Mouse (Mus musculus) c-Kit-positive CD71-positive TER-119-positive erythroid progenitor cells, embryonic 14.5 days (primary cell): ENCODE results near the gene Plekhm3.

Experiments used
- DNase-seq: peaks from one replicate; pipeline ENCODE4 v3.0.0-alpha.2; 2013; ENCODE audit warnings: low spot score

Gene Plekhm3

DNA sequence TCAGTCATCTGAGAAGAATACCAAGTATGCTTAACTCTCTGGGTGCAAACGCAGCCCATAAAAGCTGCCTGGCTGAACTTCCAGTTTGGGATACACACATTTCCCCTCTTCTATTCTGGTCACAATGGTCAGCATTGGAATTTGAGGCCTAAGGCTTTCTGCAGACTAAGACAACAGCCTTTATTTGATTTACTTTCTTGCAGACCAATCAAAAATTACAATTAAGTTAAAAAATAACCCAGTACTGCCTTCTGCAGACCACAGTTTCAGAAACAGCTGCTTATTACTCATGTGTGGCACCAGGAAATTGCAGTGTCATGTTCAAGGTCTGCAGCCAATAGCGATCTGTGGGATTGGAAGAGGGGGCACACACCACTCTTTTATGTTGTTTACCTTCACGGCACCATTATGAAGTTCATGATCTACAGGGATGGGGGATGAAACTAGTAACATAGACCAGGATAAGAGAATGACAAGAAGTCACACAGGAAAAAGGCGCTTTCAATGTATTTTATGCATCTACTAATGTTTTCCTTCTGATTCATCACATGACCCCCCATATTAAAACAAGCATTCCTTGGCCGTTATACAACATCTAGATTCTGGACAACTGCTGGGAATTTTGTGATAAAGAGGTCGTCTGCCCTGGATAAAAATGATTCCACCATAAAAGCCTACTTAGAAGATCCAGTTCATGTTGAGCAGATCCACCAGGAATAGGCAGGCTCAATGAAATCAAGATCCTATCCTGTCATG, 130.1 kb downstream of the Plekhm3 start:
- DNase-seq = no peak

DNA sequence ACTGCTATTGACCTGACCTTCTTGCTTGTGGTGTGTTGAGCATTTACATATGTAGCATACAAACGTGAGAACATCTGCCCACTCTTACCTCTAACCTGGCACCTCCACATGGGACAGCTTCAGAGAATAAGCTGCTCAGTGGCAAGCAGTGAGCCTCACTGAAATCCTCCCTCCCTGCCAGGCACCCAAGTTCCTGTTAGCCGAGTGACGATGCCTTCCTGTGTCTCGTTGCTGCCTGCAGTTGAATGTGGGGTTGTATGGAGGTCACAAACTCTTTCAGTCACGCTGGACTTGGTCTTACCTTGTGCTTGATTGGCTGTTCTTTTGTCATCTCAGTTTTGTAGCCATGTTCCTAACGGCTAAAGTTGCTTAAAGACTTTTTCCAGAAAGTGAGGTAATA, 133.1 kb downstream of the Plekhm3 start:
- DNase-seq = no peak

DNA sequence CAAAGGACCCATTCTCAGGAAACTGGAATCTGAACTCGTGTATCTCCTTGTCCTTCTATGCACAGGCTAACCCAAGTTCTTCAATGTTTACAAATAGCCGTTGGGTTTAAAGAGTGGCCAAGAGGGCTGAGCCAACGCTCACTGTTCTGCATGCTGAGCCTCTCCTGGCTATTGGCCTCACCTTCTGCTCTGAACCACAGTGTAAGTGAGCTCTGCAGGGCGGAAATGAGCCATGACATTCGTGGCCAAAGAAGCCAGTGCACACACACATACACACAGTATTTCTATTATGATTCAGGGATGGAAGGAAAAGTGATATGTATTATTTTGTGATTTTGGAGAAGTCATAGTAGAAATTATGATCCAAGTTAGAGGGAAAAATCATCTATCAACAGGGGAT, 138.9 kb downstream of the Plekhm3 start:
- DNase-seq = no peak

DNA sequence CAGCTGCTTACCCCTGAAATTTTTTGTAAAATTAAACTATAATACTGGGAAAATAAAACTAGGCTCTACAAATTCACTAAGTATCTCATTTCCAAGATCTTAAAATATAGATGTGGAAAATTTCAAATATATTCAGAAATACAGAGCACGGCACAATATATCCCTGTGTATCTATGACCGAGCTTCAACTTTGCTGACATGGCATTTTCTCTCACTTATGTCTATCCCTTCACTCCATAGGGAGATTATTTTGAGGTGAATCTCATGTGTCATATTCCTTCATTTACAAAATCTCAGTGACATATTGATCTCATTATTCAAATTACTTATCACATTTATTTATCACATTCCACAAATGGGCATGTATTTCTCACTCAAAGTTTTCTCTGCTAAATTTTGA, 143.4 kb downstream of the Plekhm3 start:
- DNase-seq = no peak

DNA sequence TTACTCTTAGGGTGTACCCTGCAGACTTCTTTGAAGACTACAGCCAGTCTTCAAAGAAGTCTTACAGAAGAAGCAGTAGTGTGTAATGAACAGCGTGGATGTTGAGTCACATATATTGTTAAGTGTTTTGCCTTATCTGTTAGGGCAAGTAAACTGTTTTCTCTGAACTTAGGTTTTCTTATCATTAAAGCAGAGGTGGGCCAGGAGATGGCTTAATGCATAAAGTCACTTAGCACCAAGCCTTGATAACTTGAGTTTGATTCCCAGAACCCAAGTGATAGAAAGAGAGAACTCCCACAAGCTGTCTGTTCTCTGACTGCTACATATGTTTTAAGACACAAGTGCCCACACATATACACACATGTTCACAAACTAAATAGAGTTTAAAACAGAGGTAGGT, 144.7 kb downstream of the Plekhm3 start:
- peak; percentile 52 for DNase-seq

DNA sequence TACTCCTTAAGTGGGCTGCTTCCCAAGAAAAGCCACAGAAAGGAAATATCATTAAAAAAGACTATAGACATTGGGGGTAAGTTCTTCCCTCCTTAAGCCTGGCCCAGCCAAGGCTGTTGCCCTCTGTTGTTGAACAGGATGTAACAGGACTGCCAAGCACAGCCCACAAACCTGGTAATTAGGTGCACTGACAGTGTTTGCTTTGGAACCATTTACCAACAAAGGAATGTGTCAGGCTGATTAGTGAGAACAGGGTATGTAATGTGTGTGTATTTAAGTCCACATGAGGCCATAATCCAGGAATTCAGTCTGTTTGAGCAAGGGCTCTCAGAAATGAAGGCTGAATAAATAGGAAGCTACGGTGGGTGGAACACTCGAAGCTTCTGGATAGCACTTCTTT, 147.5 kb downstream of the Plekhm3 start:
- DNase-seq = no peak

DNA sequence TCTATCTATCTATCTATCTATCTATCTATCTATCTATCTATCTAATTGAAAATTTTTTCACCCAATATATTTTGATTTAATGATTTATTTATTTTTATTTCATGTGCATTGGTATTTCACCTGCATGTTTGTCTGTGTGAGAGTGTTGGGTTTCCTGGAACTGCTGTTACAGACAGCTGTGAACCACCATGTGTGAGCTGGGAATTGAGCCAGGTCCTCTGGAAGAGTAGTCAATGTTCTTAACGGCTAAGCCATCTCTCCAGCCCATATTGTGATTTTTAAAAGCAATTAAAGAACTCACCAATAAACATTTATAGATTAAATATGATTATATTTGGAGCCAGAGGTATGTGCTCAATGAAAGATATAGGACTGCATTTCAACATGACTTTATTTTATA, 148.9 kb downstream of the Plekhm3 start:
- no peak for DNase-seq

DNA sequence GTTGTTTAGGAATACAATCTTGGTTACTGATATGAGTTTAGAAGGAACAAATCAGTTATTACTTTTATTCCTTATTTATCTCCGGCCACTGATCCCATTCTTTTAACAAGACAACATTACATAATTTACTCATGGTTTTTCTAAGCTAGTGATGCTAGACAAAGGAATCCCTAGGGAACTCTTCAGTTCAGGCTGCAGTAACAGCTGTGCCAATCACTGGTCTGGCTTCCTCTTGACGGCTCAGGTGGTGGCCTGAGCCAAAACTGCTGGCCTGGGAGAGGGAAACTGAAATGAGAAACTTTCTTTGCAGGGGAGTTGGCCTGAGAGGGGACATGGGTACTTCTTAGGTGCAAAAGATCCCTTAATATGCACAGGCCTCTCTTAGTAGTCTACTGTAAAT, 151.4 kb downstream of the Plekhm3 start:
- DNase-seq = no peak

DNA sequence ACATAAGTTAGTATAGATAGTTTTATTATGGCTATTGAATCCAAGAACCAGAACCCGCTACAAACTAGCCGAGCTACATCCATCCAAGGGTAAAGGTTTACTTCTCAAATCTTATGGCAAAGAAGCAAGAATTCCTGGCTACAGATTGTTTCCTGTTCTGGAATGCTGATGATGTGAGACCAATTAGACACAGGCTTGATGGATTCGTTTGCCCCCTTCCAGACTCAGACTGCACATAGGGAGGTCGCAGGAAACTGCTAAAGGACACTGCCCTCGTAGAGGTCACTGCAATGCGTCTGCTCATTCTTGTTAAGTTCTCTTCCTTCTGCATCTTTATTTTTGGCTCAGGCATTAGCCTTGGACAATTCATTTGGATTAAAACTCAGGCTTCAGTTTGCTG, 154.0 kb downstream of the Plekhm3 start:
- DNase-seq = no peak

DNA sequence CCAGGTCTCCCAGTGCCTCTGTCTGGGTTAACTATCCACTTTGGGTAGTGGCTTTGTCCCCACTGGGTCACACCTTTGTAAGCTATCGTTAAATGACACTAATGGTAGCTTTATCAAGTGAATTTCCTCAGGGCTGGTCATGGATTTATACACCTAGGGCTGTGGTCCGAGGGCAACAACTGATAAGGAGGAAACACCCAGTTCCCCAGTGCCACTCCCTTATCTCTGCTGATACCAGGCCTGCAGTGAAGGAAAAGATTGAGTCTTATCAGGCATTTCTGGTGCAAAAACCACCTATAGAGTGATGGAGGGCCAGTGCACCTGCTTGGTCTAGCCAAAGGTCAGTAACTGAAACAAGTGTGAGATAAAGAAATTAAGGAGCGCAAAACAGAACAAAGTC, 159.0 kb downstream of the Plekhm3 start:
- DNase-seq = no peak

DNA sequence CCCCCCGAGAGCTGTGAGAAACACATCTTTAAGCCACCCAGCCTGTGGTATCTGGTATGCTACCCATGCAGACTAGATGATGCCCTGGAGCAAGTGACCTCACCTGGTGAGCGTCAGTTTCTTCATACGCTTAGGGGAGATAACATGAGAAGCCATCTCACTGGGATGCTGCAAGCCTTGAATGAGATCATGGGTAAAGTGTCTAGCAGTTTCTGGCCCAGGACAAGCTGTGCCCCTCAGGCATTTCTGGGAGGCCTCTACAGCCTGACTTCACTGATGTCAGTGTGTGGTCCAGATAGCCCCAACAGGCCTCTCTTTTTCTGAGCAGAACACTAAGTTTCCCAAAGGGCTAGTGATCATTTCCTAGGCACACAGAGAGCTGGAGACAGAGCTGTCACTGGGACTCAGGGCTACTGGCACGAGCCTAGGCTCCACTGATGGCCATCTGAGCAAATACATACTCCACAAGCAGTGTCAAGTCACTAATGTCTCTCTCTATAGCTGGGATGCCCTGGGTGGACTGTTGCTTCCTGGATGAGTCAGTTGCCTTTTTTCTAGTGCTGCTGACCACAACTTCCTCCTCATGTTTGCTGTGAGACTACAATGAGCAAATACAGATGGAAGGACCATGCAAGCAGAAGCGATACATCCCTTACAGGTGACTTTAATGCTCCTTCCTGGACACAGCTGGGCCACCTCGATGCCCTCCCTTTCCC, 159.6 kb downstream of the Plekhm3 start:
- DNase-seq = no peak

DNA sequence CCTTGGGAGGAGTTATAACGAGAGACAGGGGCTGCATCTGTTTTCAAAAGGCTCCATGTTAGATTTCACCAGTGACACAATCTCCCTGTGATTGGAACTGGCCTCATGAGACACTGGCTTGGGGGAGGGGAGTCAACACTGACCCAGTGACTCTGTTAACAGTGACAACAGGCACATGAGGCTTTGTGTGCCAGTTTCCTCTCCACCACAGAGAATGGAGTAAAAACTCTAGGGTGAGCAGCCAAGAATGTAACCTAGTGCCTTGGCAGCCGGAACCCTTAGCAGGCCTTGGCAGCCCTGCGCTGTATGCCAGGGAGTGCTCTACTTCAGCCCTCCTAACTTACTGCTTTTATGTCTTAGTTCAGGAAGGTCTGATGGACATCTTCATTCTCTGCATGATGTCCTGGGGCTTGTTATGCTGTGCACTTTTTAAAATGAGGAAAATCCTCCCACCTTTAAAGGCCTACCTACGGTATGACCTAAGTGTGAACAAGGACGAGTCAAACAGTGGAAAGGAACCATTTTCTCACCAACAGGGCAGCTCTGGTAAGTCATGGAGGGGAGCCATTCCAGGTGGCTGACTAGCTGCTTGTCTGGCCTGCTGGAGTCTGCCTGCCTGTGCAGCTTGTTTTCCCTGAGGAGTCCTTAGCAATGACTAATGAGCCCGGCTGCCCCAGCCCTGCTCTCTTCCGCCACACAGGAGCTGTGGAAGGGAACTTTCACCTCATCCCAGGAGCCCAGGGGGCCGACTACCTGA, 161.2 kb downstream of the Plekhm3 start:
- no peak for DNase-seq

DNA sequence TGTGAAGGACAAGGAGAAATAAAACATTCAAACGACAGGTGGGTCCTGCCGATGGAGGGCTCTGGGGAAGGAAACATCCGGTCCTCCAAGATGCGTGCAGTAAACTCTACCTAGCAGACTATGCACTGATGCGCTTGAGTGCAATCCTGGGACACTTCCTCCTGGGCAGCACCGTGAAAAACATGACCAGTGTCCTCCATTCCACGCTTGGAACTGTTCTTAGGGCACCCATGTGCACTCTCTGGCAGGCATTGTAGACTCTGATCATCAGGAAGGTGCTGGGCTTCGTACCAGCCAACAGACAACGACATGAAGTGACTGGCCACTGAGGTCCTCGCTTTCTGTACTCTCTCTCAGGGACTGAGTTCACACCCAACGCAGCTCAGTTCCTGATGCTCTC, 162.5 kb downstream of the Plekhm3 start:
- DNase-seq = no peak

DNA sequence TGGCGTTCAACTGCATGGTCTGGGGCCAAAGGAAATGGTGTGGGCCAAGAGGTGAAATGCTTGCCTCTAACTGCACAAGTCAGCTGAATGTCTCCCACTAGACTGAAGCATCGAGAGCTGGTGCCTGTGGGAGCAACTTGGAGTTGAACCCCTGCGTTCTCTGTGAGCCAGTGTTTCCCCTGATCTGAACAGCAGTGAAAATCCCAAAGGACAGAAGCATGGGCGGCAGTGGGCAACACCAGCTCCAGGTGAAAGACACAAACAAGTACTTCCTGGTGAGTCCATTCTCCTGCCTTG, 163.4 kb downstream of the Plekhm3 start:
- DNase-seq = no peak

DNA sequence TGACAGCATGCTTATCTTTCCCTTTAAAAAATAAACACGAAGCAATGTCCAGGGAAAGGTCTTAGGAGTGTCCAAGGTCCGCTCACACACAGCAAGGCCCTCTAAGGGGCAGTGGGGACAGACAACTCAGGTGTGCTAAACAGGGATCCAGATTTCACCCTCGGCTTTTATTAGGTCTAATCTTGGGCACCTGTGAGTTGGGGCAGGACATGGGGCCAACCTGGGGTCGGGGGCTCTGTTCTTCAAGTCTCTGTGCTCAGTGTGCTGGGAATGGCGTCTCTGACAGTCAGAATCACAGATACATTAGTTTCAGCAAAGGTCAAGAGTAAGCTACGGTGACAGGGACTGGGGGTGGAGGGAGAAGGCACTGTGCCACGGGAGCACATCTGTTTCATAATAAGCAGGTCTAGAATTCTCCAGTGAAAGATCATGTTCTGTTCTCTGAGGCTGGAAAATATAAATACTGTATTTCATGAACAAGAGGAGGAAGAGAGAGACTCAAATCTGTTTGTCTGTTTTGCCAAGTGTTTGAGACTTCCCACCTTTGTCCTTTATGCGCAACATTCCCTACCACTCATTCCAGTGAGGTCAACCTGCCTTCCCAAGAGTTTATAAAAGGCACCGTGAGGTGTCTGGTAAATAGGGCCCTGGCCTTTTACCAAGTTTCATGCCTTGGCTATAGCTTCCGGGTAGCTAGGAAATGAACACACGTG, 163.9 kb downstream of the Plekhm3 start:
- DNase-seq = no peak

DNA sequence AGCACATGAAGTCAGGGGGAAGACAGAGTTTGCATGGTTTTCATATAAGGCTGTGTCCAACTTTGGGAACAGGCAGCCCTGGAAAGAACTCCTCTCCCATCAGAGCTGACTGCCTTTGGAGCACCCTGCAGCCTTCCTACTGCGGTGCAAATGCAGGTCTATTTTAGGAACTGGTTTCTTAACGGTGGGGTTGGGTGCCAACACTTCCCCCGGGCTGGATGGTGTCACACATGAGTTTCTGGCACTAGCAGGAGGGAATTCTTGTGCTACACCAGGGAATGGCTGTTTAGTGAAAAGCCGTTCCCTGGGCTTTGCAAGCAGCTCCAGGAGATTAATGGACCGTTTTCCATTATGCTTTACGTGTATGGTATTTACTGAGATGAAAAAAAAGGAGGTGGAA, 164.8 kb downstream of the Plekhm3 start:
- no peak for DNase-seq

DNA sequence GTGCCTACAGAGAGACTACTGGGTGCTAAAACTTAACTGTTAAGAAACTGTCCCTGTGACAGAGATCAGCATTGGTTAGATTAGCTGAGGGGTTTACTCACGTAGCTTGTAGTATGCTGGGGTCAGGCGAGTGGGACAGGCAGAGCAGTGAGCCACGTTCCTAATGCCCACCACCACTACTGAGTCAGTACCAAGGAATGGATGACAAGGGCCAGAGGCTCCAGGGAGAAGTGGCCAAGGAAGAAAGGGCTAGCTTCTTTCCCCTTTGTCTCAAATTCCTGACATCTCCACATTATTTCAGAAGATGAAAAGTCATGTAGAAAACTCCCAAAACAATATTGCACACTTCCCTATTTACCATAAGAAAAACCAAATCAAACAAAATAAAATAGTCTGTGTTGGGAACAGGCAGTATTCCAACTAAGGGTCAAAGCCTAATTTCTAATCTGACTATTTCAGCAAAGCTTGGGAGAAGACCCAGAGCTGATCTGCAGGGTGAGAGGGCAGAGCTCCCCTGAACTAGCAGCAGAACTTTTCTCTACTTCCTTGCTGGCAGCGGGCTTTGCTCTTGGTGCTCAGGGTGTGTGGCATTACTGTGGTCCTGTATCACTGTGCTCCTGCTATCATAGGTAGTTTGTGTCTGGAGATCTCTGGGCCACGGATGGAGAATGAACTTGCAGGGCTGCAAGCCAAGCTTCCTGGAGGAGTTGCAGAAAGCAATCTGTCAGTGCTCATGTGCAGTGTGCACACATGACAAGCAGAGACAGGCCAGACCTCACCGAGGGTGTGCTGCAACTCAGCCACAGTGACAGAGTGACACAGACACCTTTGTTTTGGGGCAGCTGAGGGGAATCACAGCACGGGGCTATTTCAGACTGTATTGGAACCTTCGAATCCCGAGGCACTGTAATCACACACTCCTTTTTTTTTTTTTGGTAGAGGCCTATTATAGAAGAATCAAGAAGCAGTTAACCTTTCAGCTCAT, 165.5 kb downstream of the Plekhm3 start:
- DNase-seq = no peak

DNA sequence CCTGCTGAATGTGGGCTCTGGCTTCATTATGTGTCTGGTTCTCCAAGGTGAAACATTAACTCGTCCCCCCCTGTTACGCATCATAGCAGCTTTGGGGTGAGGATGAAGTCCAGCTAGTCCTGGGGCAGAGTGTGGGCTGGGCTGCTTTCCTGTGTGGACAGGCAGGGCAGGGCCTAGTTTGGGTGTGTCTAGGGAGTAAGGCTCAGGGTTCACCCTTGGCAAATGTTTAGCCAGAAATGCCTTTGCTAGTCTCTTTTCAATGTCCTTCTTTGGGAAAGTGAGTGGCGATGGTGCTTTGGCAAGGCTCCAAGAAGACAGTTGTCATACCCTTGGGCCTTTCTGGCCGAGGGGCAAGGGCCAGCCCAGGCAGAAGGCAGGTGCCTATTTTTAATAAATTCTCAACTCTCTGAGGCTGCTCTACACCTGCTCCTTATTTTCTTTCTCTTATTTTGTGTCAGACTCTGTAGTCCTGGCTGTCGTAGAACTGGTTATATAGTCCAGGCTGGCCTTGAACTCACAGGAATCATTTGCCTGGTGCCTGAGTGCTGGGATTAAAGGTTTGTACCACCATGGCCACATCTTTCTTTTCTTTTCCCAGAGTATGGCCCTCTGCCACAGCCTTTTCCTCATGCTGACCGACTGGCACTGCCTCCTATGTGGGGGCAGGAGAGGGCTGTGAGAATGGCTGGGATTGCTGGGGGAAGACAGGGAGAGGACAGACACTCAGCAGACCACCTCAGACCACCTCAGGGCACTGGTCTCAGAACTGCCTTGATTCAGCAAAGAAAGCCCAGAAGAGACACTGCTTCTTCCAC, 168.7 kb downstream of the Plekhm3 start:
- no peak for DNase-seq

DNA sequence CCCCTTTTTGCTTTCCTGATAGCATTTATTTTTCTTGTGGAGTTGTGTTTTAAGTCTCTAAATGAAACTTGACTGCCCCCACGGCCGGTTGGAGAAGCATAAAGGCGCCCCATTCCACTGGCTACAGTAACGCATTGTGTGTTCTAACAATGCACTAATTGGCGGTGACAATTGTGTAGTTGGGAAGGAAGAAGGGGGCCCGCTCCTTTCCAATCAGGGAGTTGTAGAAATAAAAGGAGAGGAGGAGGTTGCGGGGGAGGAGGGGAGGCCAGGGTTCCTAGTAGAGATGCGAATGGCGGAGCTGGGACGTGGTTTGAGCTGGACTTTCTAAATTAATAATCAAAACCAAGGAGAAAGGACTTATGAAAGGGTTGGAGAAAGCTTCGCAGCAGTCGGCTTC, 176.8 kb downstream of the Plekhm3 start:
- DNase-seq = no peak

DNA sequence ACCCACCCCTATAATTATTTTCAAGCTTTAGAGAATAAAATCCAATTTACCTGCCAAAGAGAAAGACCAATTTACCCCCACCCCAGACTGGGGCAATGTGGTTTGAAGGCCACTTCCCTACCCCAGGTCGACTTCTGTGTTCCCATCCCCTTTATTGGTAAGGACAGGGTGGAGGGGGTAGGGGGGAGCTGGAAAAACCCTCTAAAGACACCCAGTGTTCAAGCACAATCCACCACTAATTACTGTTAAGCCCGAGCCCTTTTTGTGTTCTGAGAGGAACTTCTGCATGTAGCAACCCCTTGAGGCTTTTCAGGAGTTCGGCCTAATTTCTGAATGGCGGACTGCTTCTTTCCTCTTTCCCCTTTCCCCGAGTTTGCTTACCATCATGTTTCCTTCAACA, 177.2 kb downstream of the Plekhm3 start:
- no peak for DNase-seq

DNA sequence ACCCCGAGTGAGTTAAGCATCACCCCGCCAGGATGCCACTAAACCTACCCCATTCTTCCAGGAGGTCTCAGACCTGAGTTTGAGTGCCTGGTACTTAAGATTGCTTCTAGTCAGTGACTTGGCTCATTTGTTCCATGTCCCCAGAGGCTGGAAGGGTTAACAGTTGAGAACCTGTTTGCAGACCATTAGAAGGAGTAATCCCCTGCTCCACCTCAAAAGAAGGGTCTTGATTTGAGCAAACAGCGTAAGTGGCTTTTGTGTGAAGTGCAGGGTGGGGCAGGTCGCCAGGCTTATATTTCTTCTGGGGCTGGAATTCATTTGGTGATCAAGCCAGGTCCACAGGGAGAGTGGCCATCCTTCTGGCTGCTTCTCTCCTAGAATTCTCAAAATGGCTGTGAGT, 183.3 kb downstream of the Plekhm3 start:
- no peak for DNase-seq
